Mouse (Mus musculus): ENCODE results near the gene Ube4a.

The Ube4a gene

DNA sequence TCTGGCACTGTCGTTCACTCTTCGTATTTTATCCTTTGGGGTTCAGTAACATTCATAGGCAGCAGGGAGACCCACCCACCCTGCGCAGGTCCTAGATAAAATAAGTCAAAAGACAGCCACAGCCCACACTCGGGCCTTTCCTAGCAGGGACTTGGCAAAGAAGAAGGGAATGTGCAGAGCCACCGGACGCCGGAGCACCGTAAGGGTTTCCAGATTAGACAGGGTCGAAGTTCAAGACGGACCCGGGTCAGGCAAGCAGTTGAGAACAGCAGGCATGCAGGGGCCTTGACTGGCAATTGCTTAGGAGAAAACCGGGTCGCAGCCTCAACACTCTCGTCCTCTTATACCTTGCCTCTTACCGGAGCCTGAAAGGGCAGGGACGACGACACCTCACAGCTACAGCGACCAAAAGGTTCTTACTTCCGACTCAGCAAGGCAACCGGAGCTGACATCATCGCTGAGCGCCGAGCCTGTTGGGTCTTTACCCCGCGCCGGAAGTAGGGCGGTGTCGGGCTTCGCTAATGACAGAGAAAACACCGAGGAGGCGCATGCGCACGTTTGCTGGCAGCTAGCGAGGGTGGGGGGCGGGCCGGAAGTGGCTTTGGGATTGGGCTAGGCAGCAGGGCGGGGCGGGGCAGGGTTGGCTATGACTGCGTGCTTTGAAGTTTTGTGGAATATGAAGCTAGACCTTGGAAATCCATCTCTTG, at the start of gene Ube4a:
TSS of gene Ube4a (minus strand) at position 475 of the 707 bp plus-strand sequence.
- peak; percentile 92 for ATAC-seq (ENCODE audit: insufficient number of reproducible peaks, low FRiP score, low TSS enrichment)

DNA sequence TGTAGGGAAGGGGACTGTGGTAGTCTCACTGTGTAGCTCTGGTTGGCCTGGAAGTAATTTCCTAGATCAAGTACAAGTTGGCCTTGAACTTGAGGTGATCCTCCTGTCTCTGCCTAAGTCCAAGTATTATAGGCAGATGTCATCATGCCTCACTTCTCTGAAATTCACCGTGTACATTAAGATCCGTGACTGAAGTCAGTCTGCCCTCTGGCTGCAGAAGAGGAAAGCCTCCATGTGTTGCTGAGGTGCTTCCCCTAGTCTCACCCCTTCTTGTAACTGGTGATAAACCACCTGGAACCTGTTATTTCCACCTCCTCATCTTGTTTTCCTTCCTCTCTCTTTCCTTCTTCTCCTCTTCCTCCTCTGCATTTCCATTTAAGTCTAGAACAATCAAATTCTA, 49.5 kb upstream of the Ube4a start:
- ATAC-seq (ENCODE audit: insufficient number of reproducible peaks, low FRiP score, low TSS enrichment), result no peak

DNA sequence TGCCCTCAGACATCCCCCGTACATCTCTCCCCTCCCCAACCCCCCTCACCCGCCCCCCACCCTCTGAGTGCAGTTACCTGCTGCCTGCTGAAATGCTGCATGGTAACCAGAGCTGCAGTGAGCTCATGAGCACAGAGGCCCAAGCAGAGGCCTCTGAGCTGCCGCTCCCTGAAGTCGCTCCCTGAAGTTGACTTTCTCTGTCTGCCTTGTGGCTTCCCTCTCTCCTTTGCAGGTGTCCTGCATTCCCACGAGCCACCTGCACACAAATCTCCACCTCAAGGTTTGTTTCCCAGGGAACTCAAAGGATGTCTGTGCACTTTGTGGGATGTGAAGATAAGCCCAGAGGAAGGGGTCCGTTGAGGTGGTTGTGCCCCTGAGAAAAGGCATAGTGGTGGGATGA, 45.9 kb upstream of the Ube4a start:
- no peak for ATAC-seq (ENCODE audit: insufficient number of reproducible peaks, low FRiP score, low TSS enrichment)

DNA sequence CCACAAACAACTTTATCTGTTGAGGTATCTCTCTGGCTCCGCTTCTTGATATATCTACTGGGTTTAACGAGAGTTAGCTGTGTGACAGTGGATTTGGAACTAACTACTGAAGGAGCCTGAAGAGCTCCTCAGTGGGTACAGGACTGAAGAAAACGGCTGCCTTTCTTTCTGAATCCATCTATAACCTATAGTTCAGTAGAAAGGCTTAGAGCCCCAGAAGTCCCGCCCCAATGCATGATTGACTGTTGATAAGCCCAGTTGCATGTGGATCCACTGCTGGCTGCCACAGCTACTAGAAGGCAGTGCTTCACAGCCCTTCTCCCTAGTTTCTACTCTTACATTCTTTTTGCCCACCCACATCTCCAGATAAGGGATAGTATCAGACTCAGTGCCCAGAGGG, 45.1 kb upstream of the Ube4a start:
- ATAC-seq (ENCODE audit: insufficient number of reproducible peaks, low FRiP score, low TSS enrichment), result no peak

DNA sequence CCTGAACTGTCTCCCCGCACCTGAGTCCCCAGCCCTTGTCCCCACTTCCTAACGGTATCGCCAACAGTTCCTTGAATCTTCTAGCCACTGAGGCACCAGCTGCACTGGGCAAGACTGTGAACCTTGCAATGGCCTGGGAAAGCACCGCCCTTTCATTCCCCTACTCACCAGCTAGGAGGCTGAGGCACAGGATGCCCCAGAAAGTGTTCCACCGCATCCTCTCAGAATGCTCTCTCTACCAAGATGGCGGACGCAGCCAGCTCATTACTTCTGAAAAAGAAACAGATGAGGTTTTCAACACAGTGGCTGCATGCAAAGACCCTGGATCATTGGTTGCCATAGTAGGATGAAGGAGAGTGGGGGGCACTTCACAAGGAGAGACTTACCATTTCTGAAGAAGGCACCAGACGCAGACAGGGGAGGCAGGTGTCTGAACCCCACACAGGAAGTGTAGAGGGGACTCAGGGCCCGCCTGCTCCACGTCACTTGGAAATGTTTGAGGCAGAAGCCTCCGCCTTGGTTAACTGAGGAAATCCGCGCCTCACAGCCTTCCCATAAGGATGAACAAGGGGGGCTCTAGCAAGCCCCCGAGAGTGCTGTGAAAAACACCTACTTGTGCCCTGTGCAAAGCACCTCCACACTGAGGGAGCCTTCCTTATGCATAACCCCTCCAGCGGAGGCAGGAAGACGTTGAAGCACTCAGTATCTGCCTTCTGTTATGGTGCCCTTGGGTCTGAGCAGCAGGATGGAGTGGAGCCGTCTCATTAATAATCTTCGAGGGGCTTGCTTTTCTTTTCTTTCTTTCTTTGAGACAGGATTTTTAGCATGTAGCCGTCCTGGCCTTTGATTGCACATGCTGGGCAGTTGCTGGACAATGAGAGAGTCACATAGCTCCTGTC, 44.0 kb upstream of the Ube4a start, which contains the start of gene Cd3e:
TSS of gene Cd3e (minus strand) at position 448 of the 899 bp plus-strand sequence.
- ATAC-seq (ENCODE audit: insufficient number of reproducible peaks, low FRiP score, low TSS enrichment), result no peak

DNA sequence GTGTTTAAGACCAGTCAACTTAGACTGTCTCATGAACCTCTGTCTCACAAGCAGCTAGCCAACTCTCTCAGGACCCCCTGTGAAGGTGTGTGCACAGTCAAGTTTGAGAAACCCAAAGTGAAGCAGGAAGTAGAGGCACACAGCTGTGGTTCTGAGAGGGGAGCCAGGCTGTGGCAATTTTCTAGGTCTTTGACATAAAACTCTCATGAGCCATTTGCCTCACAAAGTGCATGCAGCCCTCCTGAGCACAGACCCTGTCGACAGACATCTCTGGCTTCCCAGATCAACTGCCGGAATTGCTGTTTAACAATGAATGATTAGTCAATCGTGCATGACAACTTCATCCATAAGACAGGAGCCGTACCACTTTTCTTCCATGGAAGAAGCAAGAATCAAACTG, 42.9 kb upstream of the Ube4a start:
- ATAC-seq (ENCODE audit: insufficient number of reproducible peaks, low FRiP score, low TSS enrichment), result no peak

DNA sequence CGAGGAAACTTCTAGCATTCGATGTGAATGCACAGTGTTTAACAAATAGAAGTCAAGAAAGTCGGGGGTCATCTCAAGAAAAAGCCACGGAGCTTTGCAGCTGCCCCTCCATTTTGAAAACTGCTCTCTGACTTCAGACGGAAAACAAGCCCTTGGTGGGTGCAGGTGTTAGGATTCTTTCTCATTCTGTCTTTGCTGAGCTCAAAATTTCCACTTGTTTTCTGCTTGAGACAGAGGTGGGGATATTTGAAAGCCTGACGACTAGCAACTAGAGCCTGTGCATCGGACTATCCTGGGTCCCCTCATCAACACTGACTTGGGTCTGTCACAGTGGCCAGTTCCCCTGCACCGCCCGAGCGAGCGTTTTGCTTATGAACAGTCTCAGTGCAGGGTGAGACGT, 42.0 kb upstream of the Ube4a start:
- ATAC-seq (ENCODE audit: insufficient number of reproducible peaks, low FRiP score, low TSS enrichment), result no peak

DNA sequence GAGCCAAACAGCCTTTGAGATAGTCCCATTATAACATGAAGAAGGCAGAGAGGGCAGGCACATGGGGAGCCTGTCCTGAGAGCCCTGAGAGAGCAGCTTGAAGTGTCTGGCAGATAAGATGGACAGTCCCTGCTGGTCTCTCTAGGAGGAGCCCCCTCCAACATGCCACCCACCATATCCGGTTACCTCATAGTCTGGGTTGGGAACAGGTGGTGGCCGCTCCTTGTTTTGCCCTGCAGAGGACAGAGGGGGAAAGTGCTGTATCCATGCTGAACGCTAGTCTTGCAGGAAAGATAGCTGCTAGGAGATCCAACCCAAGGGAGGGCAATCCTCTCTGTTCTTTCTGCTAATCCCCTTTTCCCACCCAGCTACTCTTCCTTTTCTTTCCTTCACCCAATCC, 34.8 kb upstream of the Ube4a start:
- ATAC-seq (ENCODE audit: insufficient number of reproducible peaks, low FRiP score, low TSS enrichment), result no peak

DNA sequence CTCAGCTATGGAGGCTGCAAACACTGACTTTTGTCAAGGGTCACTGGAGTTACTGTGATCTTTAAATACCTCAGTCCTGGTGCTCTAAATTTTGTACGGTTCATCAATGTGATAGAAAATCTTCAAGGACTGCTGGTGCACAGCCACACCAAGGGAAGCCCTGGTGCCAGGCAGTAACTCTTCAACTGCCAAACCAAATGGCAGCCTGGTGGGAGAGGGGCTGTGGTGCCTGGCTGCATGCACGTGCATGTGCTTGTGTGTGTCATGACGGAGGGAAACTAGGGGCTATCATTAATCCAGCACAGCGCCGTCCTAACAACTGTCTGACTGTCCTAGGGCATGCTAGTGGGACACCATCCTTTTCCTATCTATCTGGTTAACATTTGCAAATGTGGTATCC, 34.4 kb upstream of the Ube4a start:
- no peak for ATAC-seq (ENCODE audit: insufficient number of reproducible peaks, low FRiP score, low TSS enrichment)

DNA sequence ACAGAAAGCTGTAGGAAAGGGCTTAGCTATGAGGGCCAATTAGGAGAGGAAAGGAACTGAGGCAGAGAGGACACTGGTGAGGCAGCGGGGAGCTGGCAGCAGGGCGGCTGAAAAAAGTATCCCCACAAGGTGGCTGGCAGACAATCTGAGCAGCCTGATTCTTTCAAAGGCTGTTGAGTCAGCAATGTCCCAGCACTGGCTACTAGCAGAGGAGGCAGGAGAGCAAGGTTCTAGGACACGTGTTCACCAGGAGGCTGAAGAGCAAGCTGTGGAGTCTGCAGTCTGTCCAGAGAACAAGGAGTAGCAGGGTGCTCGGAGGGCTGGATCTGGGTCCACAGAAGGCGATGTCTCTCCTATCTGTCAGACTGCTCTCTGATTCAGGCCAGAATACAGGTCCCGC, 33.8 kb upstream of the Ube4a start:
- peak; percentile 66; the same call in 1 of the 2 replicates for ATAC-seq (ENCODE audit: insufficient number of reproducible peaks, low FRiP score, low TSS enrichment)

DNA sequence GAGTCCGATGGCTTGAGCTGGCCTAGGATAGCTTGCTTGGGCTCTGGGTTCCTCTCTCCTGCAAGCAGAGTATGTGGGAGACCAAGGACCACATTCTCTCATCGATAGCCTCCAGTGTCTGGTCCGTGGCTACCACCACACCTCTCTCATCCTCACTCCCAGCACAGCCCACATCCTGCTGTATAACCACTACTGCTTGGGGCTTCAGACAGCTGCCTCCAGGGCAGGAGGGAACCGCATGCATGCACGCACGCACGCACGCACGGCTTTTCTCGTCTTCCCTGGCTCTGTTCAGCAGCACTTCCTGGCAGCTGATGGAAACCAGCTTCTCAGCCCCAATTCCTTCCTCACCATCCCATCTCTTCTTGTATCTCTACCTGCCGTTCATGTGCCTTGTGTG, 32.7 kb upstream of the Ube4a start:
- no peak for ATAC-seq (ENCODE audit: insufficient number of reproducible peaks, low FRiP score, low TSS enrichment)

DNA sequence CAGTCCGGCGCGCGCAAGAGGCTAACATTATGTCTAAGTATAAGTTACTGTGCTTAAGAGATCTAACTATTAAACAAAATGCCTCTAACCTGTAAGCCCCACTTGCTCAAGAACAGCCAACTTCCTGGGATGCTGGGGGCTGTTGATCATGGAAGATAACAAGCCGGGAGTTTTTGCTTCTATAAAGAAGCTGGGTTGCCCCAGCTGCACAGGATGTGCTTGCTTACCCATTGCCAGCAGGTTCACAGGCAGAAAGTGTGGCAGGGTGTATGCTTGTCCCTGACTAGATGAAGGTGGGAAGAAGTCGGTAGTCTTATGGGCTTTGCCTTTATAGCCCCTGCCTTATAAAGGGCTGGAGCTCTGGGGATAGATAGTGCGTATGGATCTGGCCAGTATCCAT, 31.2 kb upstream of the Ube4a start:
- ATAC-seq (ENCODE audit: insufficient number of reproducible peaks, low FRiP score, low TSS enrichment), result no peak

DNA sequence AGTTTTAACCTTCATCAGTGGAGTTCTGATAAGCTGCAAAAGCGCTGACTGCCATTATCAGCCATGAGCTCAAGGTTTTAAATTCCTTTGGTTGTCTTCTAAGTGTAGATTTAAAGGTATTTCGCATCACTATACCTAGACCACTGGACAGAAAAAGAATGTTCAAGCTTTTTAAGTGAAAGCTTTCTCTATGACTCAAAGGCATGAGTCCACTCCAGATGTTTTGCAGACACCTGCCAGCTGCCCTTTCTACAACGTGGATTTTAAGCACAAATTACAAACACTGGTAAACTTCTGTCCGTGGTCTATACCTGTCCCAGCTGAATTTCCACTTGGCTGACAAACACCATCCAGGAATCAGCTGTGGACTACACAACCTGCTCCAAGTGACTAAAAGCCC, 29.6 kb upstream of the Ube4a start:
- ATAC-seq (ENCODE audit: insufficient number of reproducible peaks, low FRiP score, low TSS enrichment), result no peak

DNA sequence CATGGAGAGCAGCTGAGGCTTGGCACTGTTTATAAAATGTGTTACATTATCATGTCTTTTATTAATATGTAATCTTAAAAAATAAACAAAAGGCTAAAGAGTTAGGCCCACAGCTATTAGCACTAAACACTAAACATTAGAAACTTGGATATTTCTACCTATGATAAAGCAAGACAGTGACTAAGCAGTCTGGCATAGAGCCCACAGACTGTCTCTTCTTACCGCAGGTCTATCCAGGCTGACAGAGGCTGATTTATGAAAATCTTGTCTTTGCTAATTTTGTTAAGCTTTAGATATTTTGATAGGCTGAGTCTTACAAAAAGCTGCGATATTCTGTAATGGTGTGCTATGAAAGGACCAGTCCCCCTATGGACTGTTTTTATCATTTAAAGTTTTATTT, 27.9 kb upstream of the Ube4a start:
- no peak for ATAC-seq (ENCODE audit: insufficient number of reproducible peaks, low FRiP score, low TSS enrichment)

DNA sequence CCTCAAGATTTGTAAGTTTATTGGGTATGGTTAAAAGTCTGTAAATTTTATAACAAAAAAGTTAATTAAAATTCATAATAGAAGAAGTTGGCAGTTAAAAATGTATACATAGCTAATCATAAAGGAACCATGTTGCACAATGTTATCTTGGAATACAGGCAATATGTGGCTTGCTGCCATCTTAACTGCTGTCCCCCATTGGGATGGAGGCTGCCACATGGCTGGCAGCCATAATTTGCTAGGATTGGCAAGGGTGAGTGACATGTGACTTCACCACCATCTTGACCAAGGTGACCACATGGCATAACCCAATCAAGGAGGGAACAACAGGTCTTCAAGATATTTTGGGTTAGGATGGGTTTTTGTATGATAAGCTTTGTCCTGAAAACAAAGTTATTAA, 26.9 kb upstream of the Ube4a start:
- no peak for ATAC-seq (ENCODE audit: insufficient number of reproducible peaks, low FRiP score, low TSS enrichment)

DNA sequence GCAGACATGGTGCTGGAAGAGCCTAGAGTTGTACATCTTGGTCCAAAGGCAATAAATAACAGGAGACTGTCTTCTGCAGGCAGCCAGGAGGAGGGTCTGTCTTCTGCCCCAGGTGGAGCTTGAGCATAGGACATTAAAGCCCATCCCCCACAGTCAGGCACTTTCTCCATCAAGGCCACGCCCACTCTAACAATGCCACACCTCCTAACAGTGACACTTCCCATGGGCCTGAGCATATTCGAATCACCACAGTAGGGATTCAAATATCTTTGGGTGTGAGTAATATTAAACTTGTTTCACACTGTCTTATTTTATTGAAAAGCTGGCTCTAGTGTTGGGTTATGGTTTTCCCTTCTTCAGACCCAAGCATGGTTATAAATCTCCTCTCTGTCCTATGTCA, 26.4 kb upstream of the Ube4a start:
- ATAC-seq (ENCODE audit: insufficient number of reproducible peaks, low FRiP score, low TSS enrichment), result no peak

DNA sequence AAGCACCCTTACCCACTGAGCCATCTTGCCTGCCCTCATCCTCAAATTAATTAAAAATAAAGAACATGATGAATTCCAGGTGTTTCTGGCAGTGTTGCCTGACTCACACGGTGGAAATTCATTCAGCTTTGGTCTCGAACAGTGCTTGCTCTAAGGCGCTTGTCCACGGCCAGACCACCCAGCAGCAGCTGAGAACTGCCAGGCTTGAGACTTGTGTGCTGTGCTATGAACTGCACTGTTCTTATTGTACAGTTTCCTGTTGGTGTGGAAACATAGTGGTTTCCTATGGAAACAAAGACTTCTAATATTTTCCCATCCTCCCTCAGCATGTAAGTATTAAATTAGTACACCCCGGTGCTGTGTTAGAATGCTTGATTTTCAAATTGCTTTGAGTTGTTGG, 21.6 kb upstream of the Ube4a start:
- no peak for ATAC-seq (ENCODE audit: insufficient number of reproducible peaks, low FRiP score, low TSS enrichment)

DNA sequence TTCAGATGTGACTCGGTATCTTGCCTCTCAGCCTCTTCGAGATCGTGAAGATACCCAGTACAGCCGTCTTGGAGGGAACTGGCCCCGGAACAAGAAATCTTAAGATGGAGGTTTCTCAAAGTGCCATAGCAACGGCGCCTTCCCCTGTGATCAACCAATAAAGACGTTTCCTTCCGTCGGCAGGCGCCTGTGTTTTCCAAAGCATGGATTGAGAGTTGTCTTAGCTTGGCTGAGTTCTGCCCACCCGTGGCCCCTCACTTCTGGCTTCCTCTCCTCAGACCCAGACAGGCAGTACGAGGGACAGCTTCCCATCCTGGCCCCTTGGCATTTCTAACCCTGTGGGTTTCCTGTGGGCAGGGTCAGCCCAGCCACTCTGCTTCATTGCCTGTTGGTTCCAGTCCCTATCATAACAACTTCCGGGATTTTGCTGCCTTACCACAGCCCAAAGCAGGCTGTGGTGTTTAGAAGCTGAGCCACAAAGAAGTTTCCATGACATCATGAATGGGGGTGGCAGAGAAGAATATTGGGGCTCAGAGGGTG, 20.9 kb upstream of the Ube4a start:
- ATAC-seq (ENCODE audit: insufficient number of reproducible peaks, low FRiP score, low TSS enrichment), result no peak

DNA sequence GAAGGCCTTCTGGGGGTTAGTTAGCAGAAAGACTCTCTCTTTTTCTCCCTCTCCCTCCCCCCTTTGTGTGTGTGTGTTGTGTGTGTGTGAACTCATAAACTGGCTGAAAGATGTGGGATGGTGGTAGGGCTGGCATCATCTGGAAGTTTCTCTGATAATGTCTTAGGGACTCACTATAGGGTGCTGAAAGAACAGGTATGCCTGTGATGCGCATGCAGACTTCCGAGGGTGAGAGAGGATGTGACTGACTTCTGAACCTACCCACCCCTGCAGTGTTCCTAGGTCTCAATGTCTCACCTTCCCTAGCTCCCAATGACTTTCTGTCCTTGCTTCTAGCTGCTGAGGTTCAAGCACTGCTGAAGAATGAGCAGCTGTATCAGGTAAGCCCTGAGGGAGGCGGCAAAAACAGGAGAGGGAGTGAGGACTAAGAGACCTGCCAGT, 20.3 kb upstream of the Ube4a start:
- no peak for ATAC-seq (ENCODE audit: insufficient number of reproducible peaks, low FRiP score, low TSS enrichment)

DNA sequence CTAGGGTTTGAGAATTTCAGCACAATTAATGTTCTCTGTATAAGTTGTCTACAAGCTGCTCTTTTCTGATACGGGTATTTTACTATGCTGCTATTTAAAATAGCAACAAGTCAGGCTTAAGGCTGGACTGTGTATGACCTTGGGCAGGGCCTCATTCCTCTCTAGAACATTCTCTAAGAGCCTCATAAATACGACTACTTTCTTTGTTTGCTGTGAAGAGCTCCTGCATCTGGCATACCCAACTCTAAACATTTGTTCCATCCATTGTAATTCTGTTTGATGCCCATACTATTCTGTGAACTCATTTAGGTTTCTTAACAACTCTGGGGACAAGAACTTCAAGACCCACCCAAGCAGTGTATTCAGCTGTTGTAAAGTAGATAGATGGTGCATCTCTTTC, 17.6 kb upstream of the Ube4a start:
- no peak for ATAC-seq (ENCODE audit: insufficient number of reproducible peaks, low FRiP score, low TSS enrichment)

DNA sequence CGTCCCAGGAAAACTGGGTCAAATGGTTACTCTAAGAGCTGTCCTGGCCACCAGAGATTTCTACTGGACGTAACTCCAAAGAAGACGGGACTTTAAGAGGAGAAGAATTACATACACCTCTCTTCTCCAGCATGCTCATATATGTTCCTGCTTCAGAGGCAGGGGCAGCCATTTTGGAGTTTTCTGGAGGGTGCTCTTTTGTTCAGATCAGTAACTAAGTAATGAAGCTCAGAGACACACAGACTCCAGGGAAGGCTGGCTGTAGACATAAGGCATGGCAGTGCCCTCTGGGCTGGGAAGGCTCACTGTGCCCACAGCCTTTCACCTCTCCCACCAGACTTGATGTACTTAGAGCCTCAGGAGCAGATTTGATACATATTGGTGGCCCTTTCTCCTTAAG, 17.1 kb upstream of the Ube4a start:
- ATAC-seq (ENCODE audit: insufficient number of reproducible peaks, low FRiP score, low TSS enrichment), result no peak

Data from cerebellum, adult (tissue).